Mouse (Mus musculus) limb, embryonic 15.5 days (tissue): ENCODE measurements around the gene Gsta3. TPM values are rescaled to one million over a fixed set of nuclear protein-coding genes. Genes with fewer than 3 reads are reported as not detected.

Experiments
- ATAC-seq: fragments of 200-750 bp; cut with Nextera tagmentation; 2 replicates; pipeline ENCODE4 v1.8.0; 2017; ENCODE audit warnings: low read depth, moderate TSS enrichment; ENCODE audit not compliant: insufficient number of reproducible peaks, low FRiP score, low TSS enrichment
- H3K27ac ChIP-seq: fragments of 300-500 bp; sonication (generic); 2 replicates; pipeline ENCODE4 v1.5.1; 2015; ENCODE audit warnings: moderate library complexity, mild to moderate bottlenecking, inconsistent platforms
- H3K27me3 ChIP-seq: fragments of 300-500 bp; sonication (generic); 2 replicates; pipeline ENCODE4 v1.6.1; 2015; ENCODE audit warnings: inconsistent platforms
- H3K36me3 ChIP-seq: fragments of 300-500 bp; sonication (generic); 2 replicates; pipeline ENCODE4 v1.6.1; 2015; ENCODE audit warnings: inconsistent platforms
- H3K4me1 ChIP-seq: fragments of 300-500 bp; sonication (generic); 2 replicates; pipeline ENCODE4 v1.6.1; 2015; ENCODE audit warnings: inconsistent platforms
- H3K4me2 ChIP-seq: fragments of 300-500 bp; sonication (generic); 2 replicates; pipeline ENCODE4 v1.6.1; 2015; ENCODE audit warnings: mild to moderate bottlenecking, inconsistent platforms
- H3K4me3 ChIP-seq: fragments of 300-500 bp; sonication (generic); 2 replicates; pipeline ENCODE4 v1.5.1; 2015; ENCODE audit warnings: mild to moderate bottlenecking, inconsistent platforms
- H3K9ac ChIP-seq: fragments of 300-500 bp; sonication (generic); 2 replicates; pipeline ENCODE4 v1.6.1; 2015; ENCODE audit warnings: inconsistent platforms
- H3K9me3 ChIP-seq: fragments of 300-500 bp; sonication (generic); 2 replicates; pipeline ENCODE4 v1.6.1; 2016; ENCODE audit warnings: inconsistent platforms
- WGBS: fragments of 180-500 bp; shearing (Covaris S2); methylation state at CpG from one replicate; pipeline ENCODE4 v1.1.7; 2015; 5-methylcytosine and 5-hydroxymethylcytosine counted together
- polyA plus RNA-seq: library from polyadenylated mRNA; unstranded; fragments of >200 nt; fragmentation: Nextera tagmentation; extraction: Ambion mirVana; gene quantifications from 2 replicates; pipeline ENCODE4 v1.2.1, GENCODE M21; 2015

Gsta3 gene
- polyA plus RNA-seq, 1 experiment from 2014 or later: 4.0 TPM

- Histone ChIP-seq H3K36me3 (no peaks in the 10 kb centered on the region), H3K27me3 (no peaks in the 10 kb centered on the region), H3K9me3 (no peaks in the 10 kb centered on the region), H3K4me1 (no peaks in the 10 kb centered on the region), H3K4me2 (no peak overlapping the region), H3K9ac (no peak overlapping the region), H3K27ac (no peak overlapping the region), H3K4me3 (no peak overlapping the region)
- no peak for ATAC-seq
- 89% methylated on average over 2 of the region's 2 CpGs for WGBS
These were observed 73.9 kb downstream of the Gsta3 start for GRCm38 (mm10) chr1:21314336-21314735.

Other genes starting within 250 kb of the Gsta3 start
- gene Tram2, start 161.4 kb upstream of the Gsta3 start, polyA plus RNA-seq: 10.9 and 11.5 TPM in 2 replicates
- gene Tmem14a, start 22.0 kb upstream of the Gsta3 start, polyA plus RNA-seq: 11.6 TPM in 2 replicates
- gene Khdc1a, start 109.1 kb downstream of the Gsta3 start, polyA plus RNA-seq: not detected in 2 replicates
- gene Khdc1c, start 127.7 kb downstream of the Gsta3 start, polyA plus RNA-seq: not detected in 2 replicates
- gene Khdc1b, start 143.0 kb downstream of the Gsta3 start, polyA plus RNA-seq: 0.10 TPM in 1 of 2 replicates, not detected in the other